Mouse (Mus musculus): ENCODE measurements around the gene Mrto4.
A peak's percentile ranks its signal among the peaks of the same experiment; 100 is the strongest.
"Not testable (repeated sequence)": the region's sequence is repeated elsewhere in the genome, so short reads cannot be mapped to it uniquely, and the experiment has no call there.

Mrto4 gene

DNA sequence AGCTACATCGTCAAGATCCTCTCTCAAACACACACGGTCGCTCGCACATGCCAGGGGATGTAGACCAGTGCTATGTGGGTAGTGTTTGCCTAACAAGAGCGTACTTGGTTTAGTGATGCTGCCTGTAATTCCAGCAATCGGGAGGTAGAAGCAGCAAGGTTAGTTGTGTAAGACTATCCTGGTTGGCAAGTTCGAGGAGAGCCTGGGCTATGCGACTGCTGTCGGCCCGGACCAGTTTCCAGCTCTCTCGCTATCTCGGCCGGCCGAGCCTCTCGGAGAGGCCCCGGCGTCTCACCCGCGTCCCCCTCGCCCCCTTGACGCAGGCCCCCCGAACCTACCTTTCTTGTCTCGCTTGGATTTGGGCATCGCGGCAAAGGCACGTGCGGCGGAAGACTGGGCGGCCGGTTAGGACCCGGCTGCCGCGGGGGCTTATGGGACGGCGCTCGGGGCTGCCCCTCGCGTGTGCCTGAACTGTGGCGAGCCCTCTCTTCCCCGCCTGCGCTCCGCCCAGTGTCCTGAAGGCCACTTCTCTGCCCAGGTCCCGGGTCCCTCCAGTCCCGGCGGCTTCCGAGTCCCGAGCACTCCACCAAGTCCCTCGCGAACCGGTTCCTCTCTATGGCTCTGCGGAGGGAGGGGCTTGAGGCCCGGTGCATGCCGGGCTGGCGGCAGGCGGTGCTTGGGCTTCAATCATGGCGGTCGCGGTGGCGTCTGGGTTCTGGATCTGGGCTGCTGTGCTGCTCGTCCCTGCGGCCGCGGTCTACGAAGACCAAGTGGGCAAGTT is at the start of gene Mrto4, which contains the start of the genes Emc1 and Ubr4:
Mrto4 (minus strand) TSS at position 646 of the 781 bp plus-strand sequence.
Emc1 (plus strand) TSS at position 657 of the 781 bp plus-strand sequence.
Ubr4 (plus strand) TSS at position 679 of the 781 bp plus-strand sequence.
- DNase-seq (ENCODE audit: low read depth, low spot score) = peak; percentile 74

- no peak for DNase-seq (ENCODE audit: low read depth, low spot score)
Observed at GRCm38 (mm10) chr4:139400487-139400886, 48.1 kb upstream of the Mrto4 start.

DNA sequence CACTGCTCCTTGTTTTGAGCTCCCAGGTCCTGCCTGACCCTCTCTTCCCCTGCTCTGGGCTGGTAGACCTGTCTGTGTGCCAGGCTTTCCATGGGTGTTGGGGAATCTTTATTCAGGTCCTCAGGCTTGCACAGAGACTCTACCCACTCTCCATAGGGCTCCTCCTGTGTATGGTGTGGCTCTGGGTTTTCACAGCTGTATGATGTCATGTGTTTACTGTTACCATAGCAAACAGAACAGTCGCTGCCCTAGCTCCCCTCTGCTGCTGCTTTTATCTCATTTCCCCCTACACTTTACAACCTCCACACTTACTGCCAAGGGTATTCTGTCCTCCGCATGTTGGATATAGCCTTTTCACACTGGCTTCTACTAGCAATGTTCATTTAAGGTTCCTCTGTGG is 43.1 kb upstream of the Mrto4 start:
- no peak for DNase-seq (ENCODE audit: low read depth, low spot score)

GRCm38 (mm10) chr4:139389557-139389956 is 37.2 kb upstream of the Mrto4 start:
- DNase-seq (ENCODE audit: low read depth, low spot score) = no peak

DNA sequence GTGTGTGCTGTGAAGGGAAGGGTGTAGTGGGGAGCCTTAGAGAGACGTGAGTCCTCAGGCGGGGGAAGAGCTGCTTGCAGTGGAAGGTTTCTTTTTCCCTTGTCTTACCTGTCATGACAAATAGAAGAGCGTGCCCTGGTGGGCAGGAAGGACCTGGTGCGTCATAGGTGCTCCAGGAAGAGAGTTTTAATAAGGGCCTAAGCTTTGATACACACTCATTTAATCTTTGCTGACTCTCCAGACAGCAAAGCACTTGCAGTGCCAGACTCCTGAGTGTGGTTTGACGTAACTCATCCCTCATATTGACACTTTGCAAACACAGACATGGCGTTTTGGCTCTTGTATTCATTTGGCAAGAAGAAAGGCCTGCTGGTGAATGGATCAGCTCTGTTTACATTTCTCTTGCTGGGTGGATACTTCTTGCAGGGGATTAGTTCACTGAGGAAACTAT is 34.5 kb upstream of the Mrto4 start:
- peak; percentile 30 for DNase-seq (ENCODE audit: low read depth, low spot score)

DNA sequence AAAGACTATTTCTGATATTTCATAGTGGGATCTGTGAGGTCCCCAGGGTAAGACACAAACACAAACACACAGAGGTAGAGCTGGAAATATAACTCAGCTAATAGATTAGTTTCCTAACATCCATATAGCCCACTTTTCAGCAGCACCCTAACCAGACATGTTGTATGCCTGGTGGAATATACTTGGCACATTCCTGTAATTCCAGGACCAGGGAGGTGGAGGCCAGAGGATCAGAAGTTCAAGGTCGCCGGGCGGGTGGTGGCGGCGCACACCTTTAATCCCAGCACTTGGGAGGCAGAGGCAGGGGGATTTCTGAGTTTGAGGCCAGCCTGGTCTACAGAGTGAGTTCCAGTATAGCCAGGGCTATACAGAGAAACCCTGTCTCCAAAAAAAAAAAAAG is 33.5 kb upstream of the Mrto4 start:
- not testable (repeated sequence) for DNase-seq (ENCODE audit: low read depth, low spot score)

DNA sequence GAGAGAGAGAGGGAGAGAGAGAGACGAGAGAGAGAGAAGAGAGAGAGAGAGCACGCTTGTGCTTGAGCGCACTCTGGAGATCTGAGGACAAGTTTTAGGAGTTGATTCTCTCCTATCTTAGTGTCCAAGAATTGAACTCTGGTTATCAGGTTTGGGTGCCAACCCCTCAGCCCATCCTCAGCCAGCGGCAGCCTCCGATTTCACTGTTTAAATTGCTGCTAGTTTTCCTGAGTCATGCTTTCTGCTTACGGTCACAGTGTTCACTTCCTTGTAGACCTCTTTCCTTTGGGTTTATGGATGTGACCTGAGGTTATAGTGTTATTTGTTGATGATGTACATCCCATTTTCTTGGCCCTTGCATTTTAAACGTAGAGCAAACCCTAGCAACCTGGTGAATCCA is 29.9 kb upstream of the Mrto4 start:
- no peak for DNase-seq (ENCODE audit: low read depth, low spot score)

DNA sequence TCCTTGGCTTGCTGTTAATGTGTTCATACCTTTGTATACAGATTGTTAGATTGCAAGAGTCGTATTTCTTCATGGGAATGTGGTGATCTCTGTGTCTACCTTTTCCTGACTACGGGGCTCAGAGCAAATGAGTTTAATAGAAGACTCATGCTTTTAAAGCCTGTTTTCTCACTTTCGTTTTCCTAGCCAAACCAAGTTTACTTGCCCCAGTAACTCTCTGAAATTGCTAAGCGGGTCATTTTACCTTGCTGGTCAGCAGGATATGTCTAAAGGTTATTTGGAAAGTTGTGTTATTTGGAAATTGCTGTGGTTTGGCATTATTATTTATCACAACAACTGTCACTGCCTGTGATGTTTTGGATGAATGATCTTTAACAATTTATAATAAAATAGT is 29.1 kb upstream of the Mrto4 start:
- no peak for DNase-seq (ENCODE audit: low read depth, low spot score)

DNA sequence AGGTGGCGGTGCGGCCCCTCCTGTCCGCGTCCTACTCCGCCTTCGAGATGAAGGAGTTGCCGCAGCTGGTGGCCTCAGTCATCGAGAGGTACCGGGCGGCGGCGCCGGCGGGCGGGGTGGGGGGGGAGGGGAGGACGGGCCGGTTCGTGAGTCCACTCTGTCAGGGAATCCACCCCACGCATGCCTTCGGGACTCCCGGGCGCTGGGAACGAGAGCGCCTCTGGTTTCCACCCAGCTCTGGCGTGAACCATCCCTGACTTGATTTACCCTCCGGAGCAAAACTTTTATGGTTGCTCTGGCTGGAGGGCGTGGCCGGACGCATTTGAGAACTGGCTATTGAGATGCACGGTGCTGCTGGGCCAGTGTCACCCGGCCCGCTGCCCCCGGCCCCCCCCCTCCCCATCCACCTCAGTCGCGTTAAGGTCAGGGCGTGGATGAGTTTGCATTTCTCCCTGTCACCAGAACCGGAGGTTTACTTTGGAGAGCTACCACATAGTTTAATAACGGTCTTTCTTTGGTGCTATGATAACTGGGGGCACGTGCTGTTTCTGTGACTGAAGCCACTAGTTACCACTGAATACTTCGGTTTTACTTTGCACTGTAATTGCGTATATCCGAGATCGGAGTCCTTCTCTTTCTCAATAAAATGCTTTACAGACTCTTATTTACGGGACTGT is 28.5 kb upstream of the Mrto4 start:
- peak; percentile 36 for DNase-seq (ENCODE audit: low read depth, low spot score)

GRCm38 (mm10) chr4:139380207-139380748 is 27.9 kb upstream of the Mrto4 start:
- DNase-seq (ENCODE audit: low read depth, low spot score) = peak; percentile 100

DNA sequence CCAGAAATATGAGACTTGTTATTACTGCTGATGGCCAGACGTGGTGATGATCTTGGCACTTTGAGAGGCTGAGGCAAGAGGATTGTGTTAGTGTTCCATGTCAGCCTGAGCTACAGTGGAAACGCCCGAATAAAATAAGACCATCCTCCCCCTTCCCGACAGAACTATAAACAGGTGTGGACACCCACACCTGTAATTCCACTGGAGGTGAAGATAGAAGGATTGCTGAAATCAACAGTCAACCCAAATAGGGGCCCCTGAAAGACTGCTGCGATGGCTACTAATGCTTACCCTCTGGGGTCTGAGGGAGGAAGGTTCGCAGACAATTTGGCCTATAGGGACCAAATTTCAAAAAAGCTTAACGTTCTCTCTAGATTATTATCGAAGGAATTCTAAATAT is 27.3 kb upstream of the Mrto4 start:
- DNase-seq (ENCODE audit: low read depth, low spot score) = no peak

DNA sequence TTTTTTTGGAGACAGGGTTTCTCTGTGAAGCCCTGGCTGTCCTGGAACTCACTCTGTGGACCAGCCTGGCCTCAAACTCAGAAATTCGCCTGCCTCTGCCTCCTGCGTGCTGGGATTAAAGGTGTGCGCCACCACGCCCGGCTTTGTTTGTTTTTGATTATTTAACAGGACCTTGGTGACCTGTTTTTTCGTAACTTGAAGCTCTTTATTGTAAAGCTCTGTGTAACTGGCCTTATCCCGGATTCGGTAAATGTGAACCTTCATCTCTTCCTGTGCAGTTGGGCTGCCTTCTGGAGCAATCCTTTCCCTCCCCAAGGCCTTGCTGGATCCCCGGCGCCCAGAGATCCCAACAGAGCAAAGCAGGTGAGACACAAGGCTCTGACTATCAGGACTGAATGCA is 21.2 kb upstream of the Mrto4 start:
- DNase-seq (ENCODE audit: low read depth, low spot score) = no peak

DNA sequence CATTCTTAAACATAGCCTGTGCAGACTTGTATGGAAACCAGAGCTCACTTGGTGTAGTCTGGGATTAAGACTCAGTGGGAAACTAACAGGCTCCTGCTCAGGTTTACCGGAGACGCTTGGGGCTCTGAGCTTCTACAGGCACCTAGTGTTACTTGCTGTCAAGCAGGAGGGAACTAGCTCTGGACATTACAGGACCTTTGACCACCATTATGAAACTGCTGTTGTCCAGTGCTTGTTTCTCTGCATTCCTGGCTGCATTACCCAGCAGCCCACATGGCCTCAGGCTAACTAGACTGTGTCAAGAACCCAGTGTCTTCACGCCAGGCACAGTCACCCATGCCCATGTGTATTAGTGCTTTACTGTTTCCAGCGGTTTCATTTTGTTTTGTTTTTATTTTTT is 20.8 kb upstream of the Mrto4 start:
- no peak for DNase-seq (ENCODE audit: low read depth, low spot score)

GRCm38 (mm10) chr4:139368038-139368437 is 15.7 kb upstream of the Mrto4 start:
- no peak for DNase-seq (ENCODE audit: low read depth, low spot score)

DNA sequence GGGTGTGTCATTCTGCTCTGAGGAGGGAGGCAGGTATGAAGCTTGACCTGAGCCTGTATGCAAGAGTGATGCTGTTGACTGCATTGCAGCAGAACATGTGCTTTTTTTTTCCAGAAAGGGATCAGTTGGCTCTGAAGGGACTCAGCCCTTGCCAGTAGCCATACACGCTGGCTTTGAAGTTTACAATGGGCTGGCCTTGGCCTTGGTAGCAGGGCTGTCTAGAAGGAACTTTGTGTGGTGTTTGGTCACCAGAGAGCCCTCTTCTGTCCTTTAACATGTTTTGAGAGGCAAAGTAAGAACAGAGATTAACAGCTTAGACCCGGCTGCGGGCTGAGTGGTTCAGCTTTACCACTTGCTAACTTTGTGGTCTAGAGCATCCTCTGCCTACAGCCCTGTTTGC is 15.0 kb upstream of the Mrto4 start:
- no peak for DNase-seq (ENCODE audit: low read depth, low spot score)

DNA sequence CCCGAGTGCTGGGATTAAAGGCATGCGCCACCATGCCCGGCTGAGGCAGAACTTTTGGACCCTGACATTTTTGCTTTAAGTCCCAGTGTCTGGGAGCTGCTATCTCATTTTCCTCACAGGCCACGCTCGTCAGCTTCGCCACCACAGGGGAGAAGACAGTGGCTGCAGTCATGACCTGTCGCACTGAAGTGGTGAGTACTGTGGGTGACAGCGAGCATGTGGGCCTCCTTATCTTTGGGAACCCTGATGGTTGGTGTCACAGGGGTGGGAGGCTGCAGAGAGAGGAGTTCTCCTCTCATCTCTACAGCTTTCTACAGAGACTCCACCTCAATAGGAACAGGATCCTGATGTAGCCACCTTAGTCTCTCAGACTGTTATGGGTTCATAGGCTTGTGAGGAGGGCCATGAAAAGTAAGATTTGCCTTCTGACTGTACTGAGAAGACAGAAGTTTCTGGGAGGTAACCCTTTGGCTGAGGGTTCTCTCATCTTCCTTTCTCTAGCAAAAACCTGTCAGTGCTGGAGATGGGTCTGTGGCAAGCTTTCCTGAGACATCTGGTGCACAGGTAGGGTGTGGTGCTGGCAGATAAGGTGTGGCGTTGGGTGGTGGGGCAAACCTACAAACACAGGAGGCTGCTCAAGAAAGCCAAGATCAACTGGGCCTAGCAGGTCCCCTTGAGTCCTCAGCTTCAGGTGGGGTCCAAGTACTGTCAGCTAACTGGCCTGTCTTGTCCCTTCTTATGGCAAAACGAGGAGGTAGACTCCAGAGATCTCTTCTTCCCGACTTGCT is 8.6 kb upstream of the Mrto4 start:
- DNase-seq (ENCODE audit: low read depth, low spot score) = no peak

DNA sequence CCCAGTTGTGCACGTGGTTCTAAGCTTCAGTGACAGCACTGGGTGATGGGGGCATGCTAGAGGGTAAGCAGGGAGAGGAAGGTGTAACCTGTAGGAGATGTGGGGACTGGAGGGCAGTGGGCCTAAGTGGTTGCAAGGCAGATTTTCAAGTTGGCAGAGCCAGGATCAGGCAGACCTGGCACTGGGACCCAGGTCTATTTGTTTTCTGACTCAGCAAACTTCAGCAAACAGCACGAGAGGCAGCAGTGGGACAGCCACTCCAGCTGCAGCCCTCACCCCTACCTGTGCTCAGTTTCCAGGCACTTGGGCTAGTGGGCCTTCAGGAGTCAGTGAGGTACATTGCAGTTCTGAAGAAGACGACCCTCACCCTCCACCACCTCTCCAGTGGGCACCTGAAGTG is 4.8 kb upstream of the Mrto4 start:
- no peak for DNase-seq (ENCODE audit: low read depth, low spot score)

GRCm38 (mm10) chr4:139352832-139353231 is 456 bp upstream of the Mrto4 start:
- DNase-seq (ENCODE audit: low read depth, low spot score) = no peak

GRCm38 (mm10) chr4:139345416-139346019 is 6.9 kb downstream of the Mrto4 start:
- DNase-seq (ENCODE audit: low read depth, low spot score) = no peak

DNA sequence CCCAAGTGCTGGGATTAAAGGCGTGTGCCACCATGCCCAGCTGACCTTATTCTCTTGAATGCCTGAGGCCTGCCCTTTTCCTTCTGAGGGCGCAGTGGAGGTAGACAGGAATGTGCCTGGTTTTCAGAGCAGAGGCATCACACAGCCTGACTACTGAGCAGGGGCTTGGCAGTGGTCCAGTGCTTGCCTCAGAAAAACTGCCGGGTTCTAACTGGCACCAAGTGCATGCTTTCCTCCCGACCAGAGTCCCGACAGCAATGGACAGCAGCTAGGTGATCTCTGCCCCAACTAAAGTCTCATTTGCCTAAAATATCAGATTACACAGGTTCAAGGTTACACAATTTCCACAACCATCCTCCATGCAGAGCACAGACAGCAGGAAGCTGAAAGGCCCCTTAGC is 8.7 kb downstream of the Mrto4 start:
- no peak for DNase-seq (ENCODE audit: low read depth, low spot score)

- DNase-seq (ENCODE audit: low read depth, low spot score) = no peak
Observed at GRCm38 (mm10) chr4:139341556-139342233, 10.7 kb downstream of the Mrto4 start.
